Mouse (Mus musculus) liver, embryonic 14.5 days (tissue): ENCODE measurements at regions not wholly inside any gene's neighbourhood (a gene's known extent, or its start where the extent isn't known, plus 50 kb on each side); places are given as distances from the start of the nearest gene placed in this dataset.

Experiments
- CTCF ChIP-seq: IDR thresholded peaks from 2 replicates; pipeline ENCODE4 v1.5.1; 2016; ENCODE audit warnings: antibody characterized with exemption, low read depth, control low read depth
- EP300 ChIP-seq: IDR thresholded peaks from 2 replicates; pipeline ENCODE4 v1.6.1; 2016; ENCODE audit warnings: antibody characterized with exemption, low read depth

- no peak for TF ChIP-seq CTCF
- no peak for TF ChIP-seq EP300
These were observed 216.9 kb downstream of the Vrk1 start for GRCm38 (mm10) chr12:106226776-106227562.
